Mouse (Mus musculus) hindbrain, embryonic 15.5 days (tissue): ENCODE measurements around the gene Srsf2. TPM values are rescaled to one million over a fixed set of nuclear protein-coding genes. Genes with fewer than 3 reads are reported as not detected.
A peak's percentile ranks its signal among the peaks of the same experiment; 100 is the strongest.

Experiments
- ATAC-seq: fragments of 200-750 bp; cut with Nextera tagmentation; 2 replicates; pipeline ENCODE4 v1.8.0; 2017; ENCODE audit warnings: low read depth, moderate number of reproducible peaks, moderate TSS enrichment; ENCODE audit not compliant: low FRiP score
- H3K27ac ChIP-seq: fragments of 300-500 bp; sonication (generic); replicated peaks from 2 replicates; pipeline ENCODE4 v1.5.1; 2015; ENCODE audit warnings: mild to moderate bottlenecking, inconsistent platforms
- H3K27me3 ChIP-seq: fragments of 300-500 bp; sonication (generic); 2 replicates; pipeline ENCODE4 v1.6.1; 2015; ENCODE audit warnings: control low read depth, inconsistent platforms
- H3K36me3 ChIP-seq: fragments of 300-500 bp; sonication (generic); 2 replicates; pipeline ENCODE4 v1.6.1; 2015; ENCODE audit warnings: control low read depth, inconsistent platforms
- H3K4me1 ChIP-seq: fragments of 300-500 bp; sonication (generic); replicated peaks from 2 replicates; pipeline ENCODE4 v1.6.1; 2015; ENCODE audit warnings: control low read depth, inconsistent platforms
- H3K4me2 ChIP-seq: fragments of 300-500 bp; sonication (generic); 2 replicates; pipeline ENCODE4 v1.6.1; 2015; ENCODE audit warnings: moderate library complexity, mild to moderate bottlenecking, inconsistent platforms
- H3K4me3 ChIP-seq: fragments of 300-500 bp; sonication (generic); 2 replicates; pipeline ENCODE4 v1.5.1; 2015; ENCODE audit warnings: mild to moderate bottlenecking, inconsistent platforms
- H3K9ac ChIP-seq: fragments of 300-500 bp; sonication (generic); 2 replicates; pipeline ENCODE4 v1.6.1; 2015; ENCODE audit warnings: inconsistent platforms
- H3K9me3 ChIP-seq: fragments of 300-500 bp; sonication (generic); 2 replicates; pipeline ENCODE4 v1.6.1; 2016; ENCODE audit warnings: control low read depth, inconsistent platforms
- WGBS: fragments of 180-500 bp; shearing (Covaris S2); methylation state at CpG from one replicate; pipeline ENCODE4 v1.1.7; 2015; 5-methylcytosine and 5-hydroxymethylcytosine counted together
- polyA plus RNA-seq: library from polyadenylated mRNA; unstranded; fragments of >200 nt; fragmentation: Nextera tagmentation; extraction: Ambion mirVana; gene quantifications from 2 replicates; pipeline ENCODE4 v1.2.1, GENCODE M21; 2015

Srsf2 gene
- polyA plus RNA-seq, 1 experiment from 2014 or later = 549 TPM

DNA sequence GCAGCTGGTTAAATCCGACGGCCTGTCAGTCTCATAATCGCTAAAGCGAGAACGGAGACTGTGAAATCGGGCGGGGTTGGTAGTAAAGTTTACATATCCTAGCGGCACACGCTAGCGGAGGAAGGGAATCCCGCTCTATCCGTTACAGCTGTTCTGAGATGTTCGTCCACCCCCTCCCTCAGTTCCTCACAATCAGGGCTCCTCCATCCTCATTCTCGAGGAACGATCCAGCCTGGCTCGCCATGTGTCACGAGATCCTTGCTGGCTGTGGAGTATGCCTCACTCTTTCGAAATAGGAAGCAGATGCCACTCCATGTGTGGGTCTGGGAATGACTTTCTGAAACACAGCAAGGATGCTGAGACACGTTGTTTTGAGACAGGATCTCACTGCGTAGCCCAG, 21.1 kb upstream of the Srsf2 start:
- WGBS = 91% methylated on average over 20 of the region's 20 CpGs
- Histone ChIP-seq H3K4me2 (no peak overlapping the region), H3K4me1 (no peaks in the 10 kb centered on the region), H3K27me3 (no peaks in the 10 kb centered on the region), H3K27ac (no peak overlapping the region), H3K36me3 (peaks cover 43% of the 10 kb centered on the region), H3K9ac (no peak overlapping the region), H3K9me3 (no peaks in the 10 kb centered on the region), H3K4me3 (no peak overlapping the region)
- no peak for ATAC-seq

DNA sequence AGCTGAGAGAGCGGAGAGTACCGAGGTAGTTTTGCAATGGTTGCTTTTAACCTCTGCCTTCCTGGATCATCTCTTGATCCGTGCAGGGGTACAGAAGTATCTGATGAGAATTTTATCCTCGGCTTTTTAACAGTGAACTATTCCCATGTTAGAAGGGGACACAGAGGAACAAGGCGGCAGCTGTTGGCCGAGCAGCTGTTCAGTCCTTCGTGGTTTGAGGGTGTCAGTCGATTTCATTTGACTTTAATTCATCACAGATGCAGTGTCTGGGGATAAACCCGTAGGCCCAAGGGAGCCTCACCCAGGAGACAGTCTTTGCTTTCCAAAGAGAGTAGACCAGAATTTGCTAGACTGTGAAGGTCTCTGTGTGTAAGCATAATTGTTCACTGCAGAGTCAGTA, 18.6 kb upstream of the Srsf2 start:
- 89% methylated on average over 9 of the region's 9 CpGs for WGBS
- no peak overlapping the region for H3K4me3 ChIP-seq
- peaks cover 57% of the 10 kb centered on the region for H3K36me3 ChIP-seq
- no peaks in the 10 kb centered on the region for H3K27me3 ChIP-seq
- no peak for ATAC-seq
- no peaks in the 10 kb centered on the region for H3K9me3 ChIP-seq
- H3K27ac ChIP-seq = no peak overlapping the region
- H3K9ac ChIP-seq = no peak overlapping the region
- no peak overlapping the region for H3K4me2 ChIP-seq
- H3K4me1 ChIP-seq = no peaks in the 10 kb centered on the region

DNA sequence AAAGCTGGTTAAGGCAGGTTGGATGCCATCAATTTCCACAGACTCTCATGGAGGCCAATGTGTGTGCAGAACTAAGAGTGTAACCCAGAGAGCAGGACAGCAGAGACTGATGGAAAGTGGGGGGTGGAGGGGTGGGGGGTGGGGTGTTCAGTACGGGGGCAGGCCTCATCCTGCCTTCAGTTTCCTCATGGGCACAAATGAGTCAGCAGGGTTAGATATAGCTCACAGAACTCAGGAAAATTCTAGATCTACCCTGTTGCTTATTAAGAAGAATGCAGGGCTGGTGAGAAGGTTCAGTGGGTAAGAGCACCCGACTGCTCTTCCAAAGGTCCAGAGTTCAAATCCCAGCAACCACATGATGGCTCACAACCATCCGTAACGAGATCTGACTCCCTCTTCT, 16.7 kb upstream of the Srsf2 start:
- Histone ChIP-seq H3K4me1 (no peaks in the 10 kb centered on the region), H3K9me3 (no peaks in the 10 kb centered on the region), H3K9ac (no peak overlapping the region), H3K36me3 (peaks cover 71% of the 10 kb centered on the region), H3K4me2 (no peak overlapping the region), H3K27me3 (no peaks in the 10 kb centered on the region), H3K27ac (no peak overlapping the region), H3K4me3 (no peak overlapping the region)
- no peak for ATAC-seq
- 80% methylated on average over 4 of the region's 4 CpGs for WGBS

DNA sequence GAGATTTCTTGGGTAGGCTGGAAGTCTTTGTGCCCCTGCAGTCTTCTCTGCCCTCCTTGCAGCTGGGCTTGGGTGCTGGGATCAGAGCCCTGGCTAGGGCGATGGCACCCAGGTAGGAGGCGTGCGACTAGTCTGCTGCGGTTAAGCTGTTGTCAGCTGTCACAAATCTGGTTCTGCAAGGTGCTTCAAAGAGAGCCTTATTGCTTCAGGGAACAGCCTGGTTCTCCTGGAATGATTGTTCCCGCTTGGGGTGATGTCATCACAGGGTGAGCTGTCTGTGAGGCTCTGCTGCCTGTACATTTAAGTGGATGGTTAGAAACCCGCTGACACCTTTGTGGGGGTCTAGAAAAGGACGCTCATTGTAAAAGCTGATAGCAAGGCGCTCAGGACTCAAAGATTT, 16.3 kb upstream of the Srsf2 start:
- 91% methylated on average over 8 of the region's 8 CpGs for WGBS
- no peak for ATAC-seq
- peaks cover 71% of the 10 kb centered on the region for H3K36me3 ChIP-seq

DNA sequence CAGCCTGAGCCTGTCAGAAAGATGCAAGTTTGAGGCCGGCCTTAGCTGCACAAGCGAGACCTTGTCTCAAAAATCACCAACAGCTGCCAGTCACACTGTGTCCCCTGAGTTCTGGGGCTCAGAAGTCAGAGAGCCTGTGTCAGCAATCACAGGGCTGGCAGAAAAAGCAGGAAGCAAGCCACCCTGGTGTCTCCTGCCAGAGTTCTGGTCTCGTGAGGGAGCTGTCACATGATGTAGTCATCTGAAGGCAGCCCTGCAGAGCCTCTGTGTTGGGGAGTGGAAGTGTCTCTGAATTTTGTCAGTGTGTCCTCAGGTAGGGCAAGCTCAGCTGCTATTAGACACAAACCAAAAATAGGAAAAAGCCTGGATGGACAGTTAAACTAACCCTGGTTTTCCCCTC, 15.2 kb upstream of the Srsf2 start:
- no peaks in the 10 kb centered on the region for H3K27me3 ChIP-seq
- no peak overlapping the region for H3K4me2 ChIP-seq
- H3K4me1 ChIP-seq = no peaks in the 10 kb centered on the region
- H3K9me3 ChIP-seq = no peaks in the 10 kb centered on the region
- H3K36me3 ChIP-seq = peaks cover 71% of the 10 kb centered on the region
- WGBS = 87% methylated on average over 3 of the region's 3 CpGs
- no peak overlapping the region for H3K27ac ChIP-seq
- H3K9ac ChIP-seq = no peak overlapping the region
- no peak for ATAC-seq
- H3K4me3 ChIP-seq = no peak overlapping the region

More for the DNA sequence above, 16.3 kb upstream of the Srsf2 start:
- H3K4me2 ChIP-seq = no peak overlapping the region
- H3K4me3 ChIP-seq = no peak overlapping the region
- no peak overlapping the region for H3K9ac ChIP-seq
- H3K9me3 ChIP-seq = no peaks in the 10 kb centered on the region
- H3K27me3 ChIP-seq = no peaks in the 10 kb centered on the region
- no peak overlapping the region for H3K27ac ChIP-seq
- H3K4me1 ChIP-seq = no peaks in the 10 kb centered on the region

DNA sequence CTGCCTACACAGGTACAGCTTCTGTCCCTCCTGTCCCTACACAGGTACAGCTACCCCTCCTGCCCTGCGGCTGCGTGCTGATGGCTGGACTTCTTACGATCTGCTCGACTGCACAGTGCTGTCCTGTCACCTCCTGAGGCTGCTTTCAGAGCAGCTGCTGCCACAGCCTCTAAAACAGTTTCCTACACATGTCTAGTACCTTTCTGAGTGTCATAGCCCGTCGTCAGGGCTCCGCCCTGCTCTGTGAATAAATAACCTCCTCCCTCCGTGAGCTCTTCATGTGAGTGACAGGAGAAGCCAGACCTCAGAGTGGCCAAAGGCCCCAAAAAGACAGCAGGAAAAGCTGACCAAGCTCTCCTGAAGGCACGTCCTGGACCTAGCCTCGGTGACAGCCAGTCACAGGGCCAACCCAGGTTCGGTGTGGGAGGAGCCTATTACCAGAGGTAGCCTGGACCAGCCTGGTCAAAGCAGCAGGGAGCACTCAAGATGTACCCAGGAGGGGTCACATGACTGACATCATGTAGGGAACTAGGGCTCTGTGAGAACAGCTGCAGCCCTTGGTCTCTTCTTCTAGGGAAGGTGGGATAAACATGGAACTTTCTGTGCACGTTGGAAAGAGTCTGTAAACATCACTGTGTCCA, 13.2 kb upstream of the Srsf2 start:
- 79% methylated on average over 12 of the region's 12 CpGs for WGBS
- H3K36me3 ChIP-seq = peaks cover 71% of the 10 kb centered on the region
- ATAC-seq = no peak
- H3K27me3 ChIP-seq = no peaks in the 10 kb centered on the region
- no peaks in the 10 kb centered on the region for H3K9me3 ChIP-seq
- H3K27ac ChIP-seq = no peak overlapping the region
- H3K9ac ChIP-seq = no peak overlapping the region
- H3K4me1 ChIP-seq = no peaks in the 10 kb centered on the region
- H3K4me3 ChIP-seq = no peak overlapping the region
- no peak overlapping the region for H3K4me2 ChIP-seq

DNA sequence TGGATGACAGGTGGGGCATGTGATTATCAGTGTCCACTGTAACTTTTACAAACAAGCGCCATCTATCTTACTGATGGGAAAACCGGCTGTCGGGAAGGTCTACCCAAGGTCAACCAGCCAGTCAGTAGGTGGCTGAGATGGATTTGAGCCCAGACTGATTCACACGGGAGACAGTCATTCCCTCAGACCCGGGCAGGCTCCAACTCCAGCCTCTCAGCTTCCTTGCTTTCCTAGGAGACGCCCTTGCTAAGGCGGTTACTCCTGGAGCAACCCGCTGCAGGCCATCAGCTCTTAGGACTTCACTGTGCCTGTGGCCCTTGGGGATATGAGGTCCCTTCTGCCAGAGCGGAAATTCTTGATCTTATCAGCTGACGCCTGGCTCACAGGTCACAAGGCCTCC, 11.6 kb upstream of the Srsf2 start:
- Histone ChIP-seq H3K4me2 (no peak overlapping the region), H3K4me3 (no peak overlapping the region), H3K4me1 (no peaks in the 10 kb centered on the region), H3K9me3 (no peaks in the 10 kb centered on the region), H3K27ac (no peak overlapping the region), H3K9ac (no peak overlapping the region), H3K36me3 (peaks cover 77% of the 10 kb centered on the region), H3K27me3 (no peaks in the 10 kb centered on the region)
- WGBS = 85% methylated on average over 10 of the region's 10 CpGs
- ATAC-seq = no peak

DNA sequence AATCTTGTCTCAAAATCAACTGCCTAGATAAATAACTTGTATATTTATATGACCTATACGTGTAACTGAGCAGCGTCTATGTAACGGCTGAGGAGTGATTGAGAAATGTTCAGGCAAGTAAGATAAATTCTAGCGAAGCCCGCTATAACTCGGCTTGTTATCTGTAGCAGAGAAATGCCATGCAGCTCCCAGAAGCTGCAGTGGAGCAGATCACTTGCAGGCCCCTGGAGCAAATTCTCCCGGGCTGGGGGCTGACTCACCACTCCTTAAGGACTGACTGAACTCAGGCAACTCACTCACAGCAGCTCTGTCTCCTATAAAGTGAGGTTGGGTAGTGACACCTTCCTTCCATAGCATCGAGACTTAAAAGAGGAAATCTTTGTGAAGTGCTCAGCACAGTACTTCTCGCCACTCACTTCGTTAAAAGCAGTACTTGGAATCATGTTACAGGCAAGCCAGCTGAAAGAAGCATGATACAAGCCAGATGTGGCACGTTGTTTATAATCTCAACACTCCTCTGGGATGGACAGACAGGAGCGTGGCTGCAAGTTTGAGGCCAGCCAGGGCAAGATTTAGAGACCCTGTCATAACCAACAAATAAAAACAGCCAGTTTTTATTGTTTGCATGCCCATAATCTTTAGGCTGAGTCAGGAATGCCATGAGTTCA, 4.4 kb upstream of the Srsf2 start:
- Histone ChIP-seq H3K4me1 (peaks cover 23% of the 10 kb centered on the region), H3K36me3 (peaks cover 38% of the 10 kb centered on the region), H3K4me2 (no peak overlapping the region), H3K4me3 (no peak overlapping the region), H3K9me3 (no peaks in the 10 kb centered on the region), H3K9ac (no peak overlapping the region), H3K27ac (no peak overlapping the region), H3K27me3 (no peaks in the 10 kb centered on the region)
- no peak for ATAC-seq
- WGBS = 90% methylated on average over 12 of the region's 12 CpGs

DNA sequence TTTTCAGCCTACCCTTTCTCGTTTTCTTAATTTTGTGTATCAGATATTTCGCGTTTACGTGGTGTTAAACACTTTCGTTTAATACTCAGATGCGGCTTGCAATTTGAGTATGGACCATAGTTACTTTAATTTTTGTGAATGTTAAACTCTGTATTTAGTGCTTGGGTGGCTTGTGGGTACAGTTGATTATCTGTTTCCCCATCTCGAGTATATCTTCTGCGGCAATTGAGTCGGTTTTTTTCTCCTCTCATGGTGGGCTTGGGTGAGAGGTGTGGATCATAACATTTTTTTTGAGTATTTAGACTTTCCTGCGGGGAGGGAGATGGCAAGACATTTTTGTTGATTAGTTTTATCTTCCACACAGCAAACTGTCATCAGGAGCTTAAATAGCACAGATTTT, 1.4 kb upstream of the Srsf2 start:
- H3K27ac ChIP-seq = peak overlapping the region; percentile 97; the same call in 1 of the 2 replicates
- peak overlapping the region; percentile 57 for H3K4me2 ChIP-seq
- H3K9ac ChIP-seq = peak overlapping the region; percentile 74
- H3K4me3 ChIP-seq = peak overlapping the region; percentile 99
- no peak for ATAC-seq
- H3K9me3 ChIP-seq = no peaks in the 10 kb centered on the region
- H3K4me1 ChIP-seq = peaks cover 44% of the 10 kb centered on the region
- peaks cover 19% of the 10 kb centered on the region; the same call in 1 of the 2 replicates for H3K36me3 ChIP-seq
- H3K27me3 ChIP-seq = no peaks in the 10 kb centered on the region
- WGBS = 44% methylated on average over 10 of the region's 10 CpGs

DNA sequence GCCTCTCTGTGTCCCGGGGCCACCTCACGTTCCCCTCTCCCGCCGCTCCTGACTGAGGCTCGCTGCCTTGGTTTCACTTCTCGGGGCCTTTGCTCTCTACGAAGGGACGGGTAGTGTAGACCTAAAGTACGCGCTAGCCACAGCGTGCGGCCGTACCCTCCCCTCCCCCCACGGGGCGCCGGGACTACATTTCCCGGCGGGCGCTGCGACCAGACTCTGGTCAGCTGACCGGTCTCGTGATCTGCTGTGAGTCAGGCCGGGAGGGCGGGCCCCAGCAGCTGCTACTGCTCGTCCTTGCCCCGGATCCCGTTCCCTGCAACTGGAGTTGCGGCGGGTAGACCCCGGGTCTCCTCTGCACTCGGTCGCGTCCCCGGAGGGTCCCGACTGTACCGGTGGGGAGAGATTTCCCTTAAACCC, 626 bp upstream of the Srsf2 start:
- Histone ChIP-seq H3K4me3 (peak overlapping the region; percentile 99), H3K9ac (peak overlapping the region; percentile 74), H3K9me3 (no peaks in the 10 kb centered on the region), H3K27ac (peak overlapping the region; percentile 97), H3K4me2 (peak overlapping the region; percentile 57), H3K4me1 (peaks cover 46% of the 10 kb centered on the region), H3K27me3 (no peaks in the 10 kb centered on the region), H3K36me3 (peaks cover 19% of the 10 kb centered on the region)
- ATAC-seq = peak; percentile 90
- under 1% methylated on average over 34 of the region's 36 CpGs for WGBS

DNA sequence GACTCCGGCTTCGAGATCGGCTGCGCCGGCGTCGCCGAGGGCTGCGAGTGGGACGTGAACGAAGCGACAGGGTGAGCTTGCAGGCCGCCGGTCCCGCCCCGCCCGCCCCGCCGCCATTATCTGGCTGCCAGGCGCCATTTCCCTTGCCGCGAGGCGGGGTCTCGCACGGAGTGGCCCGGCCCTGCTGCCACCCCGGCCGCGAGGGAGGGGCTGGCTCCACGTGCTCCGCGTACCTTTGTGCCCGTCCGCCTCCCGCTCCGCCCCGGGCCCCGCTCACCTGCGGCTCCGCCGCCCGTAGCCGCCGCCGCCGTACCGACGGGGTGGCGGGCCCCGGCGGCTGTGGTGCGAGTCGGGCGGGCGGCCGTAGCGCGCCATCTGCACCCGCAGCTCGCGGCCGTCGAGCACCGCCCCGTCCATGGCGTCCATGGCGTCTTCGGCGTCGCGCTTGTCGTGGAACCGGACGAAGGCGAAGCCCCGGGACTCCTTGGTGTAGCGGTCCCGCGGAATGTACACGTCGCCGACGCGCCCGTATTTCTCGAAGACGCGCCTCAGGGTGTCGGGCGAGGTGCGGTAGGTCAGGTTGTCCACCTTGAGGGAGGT, 503 bp downstream of the Srsf2 start, which contains the start of gene Mfsd11:
TSS of gene Mfsd11 (plus strand) at position 150 of the 600 bp plus-strand sequence.
- WGBS = under 1% methylated on average over 79 of the region's 91 CpGs
- no peaks in the 10 kb centered on the region for H3K9me3 ChIP-seq
- peak; percentile 35 for ATAC-seq
- H3K36me3 ChIP-seq = peaks cover 31% of the 10 kb centered on the region
- no peaks in the 10 kb centered on the region for H3K27me3 ChIP-seq
- H3K9ac ChIP-seq = peak within 1 kb of the TSS; percentile 94
- peaks cover 49% of the 10 kb centered on the region for H3K4me1 ChIP-seq
- peak within 1 kb of the TSS; percentile 70 for H3K4me2 ChIP-seq
- peak within 1 kb of the TSS; percentile 99 for H3K4me3 ChIP-seq
- H3K27ac ChIP-seq = peak within 1 kb of the TSS; percentile 97

DNA sequence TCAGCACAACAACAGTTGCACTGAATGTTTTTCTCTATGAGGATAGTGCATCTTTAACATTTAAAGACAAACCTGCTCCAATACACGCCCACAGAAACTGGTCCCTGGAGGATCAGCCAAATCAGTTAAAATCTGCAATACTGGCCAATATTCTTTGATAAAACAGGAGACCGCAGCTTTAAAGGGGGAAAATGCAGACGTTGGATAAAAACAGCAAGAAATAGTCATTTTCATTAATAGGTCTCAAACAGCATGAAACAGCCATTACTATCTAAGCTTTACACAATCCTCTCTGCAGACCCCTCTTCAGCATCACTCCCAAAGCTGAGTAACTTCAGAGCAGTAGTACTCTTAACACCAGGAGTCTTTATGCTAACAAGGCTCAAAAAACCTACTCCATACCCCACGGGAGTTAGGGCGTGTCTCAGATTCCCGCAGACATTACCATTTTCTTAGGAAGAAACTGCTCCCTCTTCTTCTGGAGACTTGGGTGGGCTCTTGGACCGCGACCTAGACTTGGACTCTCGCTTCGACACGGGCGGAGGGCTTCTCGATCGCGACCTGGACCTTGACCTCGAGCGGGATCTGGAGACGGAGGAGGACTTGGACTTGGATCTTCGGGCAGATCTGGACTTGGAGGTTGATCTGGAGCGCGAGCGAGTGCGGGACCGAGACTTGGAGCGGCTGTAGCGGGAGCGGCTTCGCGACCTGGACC, 1.2 kb downstream of the Srsf2 start:
- ATAC-seq = no peak
- peak overlapping the region; percentile 94 for H3K9ac ChIP-seq
- peak overlapping the region; percentile 70 for H3K4me2 ChIP-seq
- H3K27me3 ChIP-seq = no peaks in the 10 kb centered on the region
- no peaks in the 10 kb centered on the region for H3K9me3 ChIP-seq
- peaks cover 49% of the 10 kb centered on the region for H3K4me1 ChIP-seq
- WGBS = under 1% methylated on average over 29 of the region's 29 CpGs
- peaks cover 28% of the 10 kb centered on the region for H3K36me3 ChIP-seq
- H3K27ac ChIP-seq = peak overlapping the region; percentile 97
- peak overlapping the region; percentile 99 for H3K4me3 ChIP-seq
